Mouse (Mus musculus) G1E-ER4 (cell line): Measurements from ENCODE around the gene Stk24. TPM values are rescaled to one million over a fixed set of nuclear protein-coding genes. Genes with fewer than 3 reads are reported as not detected.

Experiments
- GATA1 ChIP-seq: IDR thresholded peaks from one replicate; pipeline ENCODE4 v1.8.0; 2012; ENCODE audit warnings: low read length, inconsistent platforms
- polyA plus RNA-seq: library from polyadenylated mRNA; stranded (reverse); fragments of >175 nt; gene quantifications from 2 replicates; pipeline ENCODE4 v1.2.3, GENCODE M21; 2012

The Stk24 gene
- polyA plus RNA-seq, 1 experiment, result 105 TPM

DNA sequence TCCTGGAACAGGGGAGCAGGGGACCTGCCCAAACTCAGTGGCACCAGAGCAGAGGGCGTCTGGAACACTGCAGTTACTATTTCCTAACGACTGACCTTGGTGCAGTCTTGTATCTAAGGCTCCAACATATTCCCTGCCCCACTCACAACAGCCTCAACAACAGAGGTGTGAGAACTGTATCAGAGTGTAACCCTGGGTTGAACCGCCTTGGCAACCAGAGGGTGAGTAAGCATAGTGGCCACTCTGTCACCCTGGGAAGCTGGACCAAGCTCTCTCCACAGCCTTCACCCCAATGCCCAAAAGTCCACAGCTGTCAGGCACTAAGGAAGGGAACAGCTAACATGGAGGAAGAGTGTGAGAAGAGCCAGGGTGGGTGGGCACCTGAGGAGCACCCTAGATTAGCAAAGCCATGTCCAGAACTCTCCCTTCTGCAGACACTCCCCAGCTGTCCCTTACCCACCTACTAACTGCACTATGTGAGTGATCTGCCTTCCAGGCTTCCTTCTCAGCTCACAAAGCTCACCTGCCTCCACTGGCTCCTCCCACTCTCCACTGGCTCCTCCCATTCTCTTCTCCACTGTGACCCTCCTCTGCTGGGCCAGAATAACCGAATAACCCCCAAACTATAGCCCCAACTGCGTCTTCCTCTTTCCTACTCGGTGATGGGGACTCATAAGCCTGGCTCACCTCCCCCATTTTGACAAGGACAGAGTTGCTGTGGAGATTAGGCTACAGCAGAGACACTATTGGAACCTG lies 69.3 kb downstream of the Stk24 start:
- no peak for TF ChIP-seq GATA1

DNA sequence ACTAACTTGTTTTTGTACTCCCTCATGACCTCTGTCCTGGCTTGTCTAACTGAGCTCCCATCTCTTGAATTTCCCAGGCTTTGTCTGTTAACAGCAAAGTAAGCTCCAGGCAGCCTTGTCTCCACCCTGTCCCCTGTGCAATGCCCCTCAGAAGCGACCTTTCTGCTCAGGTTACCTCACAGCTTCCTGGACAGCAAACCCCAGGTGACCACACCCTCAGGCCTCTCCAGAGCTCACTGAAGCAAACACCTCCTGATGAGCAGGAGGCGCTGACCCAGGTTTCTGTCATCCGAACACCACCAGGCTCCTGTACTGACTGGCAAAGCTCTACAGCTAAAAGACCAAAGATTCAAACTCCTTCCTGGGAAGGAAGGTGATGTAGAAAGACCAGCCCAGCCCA lies 69.9 kb downstream of the Stk24 start:
- TF ChIP-seq GATA1, result no peak

GRCm38 (mm10) chr14:121305316-121306064 lies 74.3 kb downstream of the Stk24 start:
- no peak for TF ChIP-seq GATA1

GRCm38 (mm10) chr14:121304523-121304922 lies 75.3 kb downstream of the Stk24 start:
- no peak for TF ChIP-seq GATA1

- TF ChIP-seq GATA1, result no peak
Measured at GRCm38 (mm10) chr14:121299093-121299492, 80.7 kb downstream of the Stk24 start.

GRCm38 (mm10) chr14:121298537-121298936 lies 81.3 kb downstream of the Stk24 start:
- TF ChIP-seq GATA1, result no peak

DNA sequence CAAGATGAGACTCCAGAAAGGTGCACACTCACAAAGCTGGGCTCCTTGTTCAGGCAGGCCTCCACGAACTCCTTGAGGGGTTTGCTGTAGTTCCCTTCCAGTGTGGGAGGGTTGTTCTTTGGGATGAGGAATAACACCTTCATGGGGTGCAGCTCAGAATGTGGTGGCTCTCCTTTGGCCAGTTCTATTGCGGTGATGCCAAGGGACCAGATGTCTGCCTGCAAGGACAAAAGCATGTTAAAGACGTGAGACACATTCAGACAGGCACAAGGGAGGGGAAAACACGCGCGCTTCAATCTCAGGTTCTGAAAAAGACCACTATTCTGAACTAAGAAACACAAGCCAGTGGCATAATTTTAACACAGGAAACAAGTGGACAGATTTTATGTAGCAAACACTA lies 82.7 kb downstream of the Stk24 start:
- TF ChIP-seq GATA1, result no peak

DNA sequence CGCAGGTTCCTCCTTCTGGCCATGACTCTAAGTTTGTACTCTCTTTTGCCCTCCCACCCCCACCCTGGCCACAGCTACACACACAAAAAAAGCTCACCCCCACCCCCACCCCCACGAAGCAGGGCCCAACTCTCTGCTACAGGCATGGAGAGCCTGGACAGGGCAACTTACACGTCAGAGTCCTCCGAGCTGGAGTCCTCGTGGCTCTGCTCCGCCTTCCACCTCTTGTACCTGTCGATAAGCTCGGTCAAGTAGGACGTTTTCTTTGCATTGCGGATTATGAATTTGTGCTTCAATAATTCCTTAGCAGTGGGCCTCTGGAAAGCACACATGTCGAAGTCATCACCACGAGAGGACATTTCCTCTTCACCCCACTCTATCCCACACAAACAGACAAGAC lies 85.3 kb downstream of the Stk24 start:
- TF ChIP-seq GATA1, result no peak

GRCm38 (mm10) chr14:121292391-121292790 lies 87.4 kb downstream of the Stk24 start:
- TF ChIP-seq GATA1, result no peak

GRCm38 (mm10) chr14:121291881-121292280 lies 87.9 kb downstream of the Stk24 start:
- TF ChIP-seq GATA1, result no peak

DNA sequence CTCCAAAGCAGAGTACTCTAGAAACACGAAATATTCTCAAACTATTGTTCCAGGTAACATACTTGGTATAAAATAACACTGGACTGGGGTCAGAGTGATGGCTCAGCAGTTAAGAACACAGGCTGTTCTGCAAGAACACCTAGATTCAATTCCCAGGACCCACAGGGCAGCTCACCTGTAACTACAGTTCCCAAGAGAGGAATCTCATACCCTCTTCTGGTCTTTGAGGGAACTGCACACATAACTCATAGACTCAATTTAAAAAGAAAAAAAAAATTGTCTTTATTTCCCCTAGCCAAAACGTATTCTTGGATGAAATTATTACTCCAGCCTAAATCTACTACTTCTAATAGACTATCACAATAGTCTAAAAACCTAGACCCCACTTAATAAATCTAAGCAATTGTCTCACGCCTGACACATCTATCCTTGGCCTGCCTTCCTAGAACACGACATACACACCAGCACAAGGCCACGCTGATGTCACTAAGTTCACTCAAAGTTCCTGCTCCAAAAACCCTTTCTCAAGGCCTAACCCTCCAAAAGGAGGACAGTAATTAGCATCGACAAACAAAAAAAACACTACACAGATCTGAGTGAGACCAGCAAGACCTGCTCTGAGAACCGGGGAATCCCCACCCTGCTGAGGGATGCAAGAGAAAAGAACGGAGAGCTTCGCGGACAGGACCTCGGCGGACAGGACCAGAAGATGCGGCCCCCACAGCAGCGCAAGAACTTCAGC lies 94.3 kb downstream of the Stk24 start:
- TF ChIP-seq GATA1, result no peak

DNA sequence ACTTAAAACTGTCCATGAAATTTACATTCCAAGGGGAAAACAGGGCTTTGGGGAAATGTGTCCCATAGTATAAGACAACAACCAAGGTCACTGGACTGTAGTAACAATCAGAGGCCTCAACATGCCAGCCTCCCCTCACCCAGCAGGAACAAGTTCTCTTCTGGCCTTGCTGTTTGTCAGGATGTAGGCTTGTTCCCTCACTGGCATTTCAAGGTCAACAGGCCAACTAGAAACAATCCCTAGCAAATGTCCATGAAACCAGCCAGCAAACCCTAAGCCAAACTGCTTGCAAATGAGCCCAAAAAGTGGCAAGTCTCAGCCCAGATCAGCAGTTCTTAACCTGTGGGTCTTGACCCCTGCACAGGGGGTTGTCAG lies 98.5 kb downstream of the Stk24 start:
- no peak for TF ChIP-seq GATA1

- no peak for TF ChIP-seq GATA1
Measured at GRCm38 (mm10) chr14:121280601-121281335, 99.0 kb downstream of the Stk24 start.

DNA sequence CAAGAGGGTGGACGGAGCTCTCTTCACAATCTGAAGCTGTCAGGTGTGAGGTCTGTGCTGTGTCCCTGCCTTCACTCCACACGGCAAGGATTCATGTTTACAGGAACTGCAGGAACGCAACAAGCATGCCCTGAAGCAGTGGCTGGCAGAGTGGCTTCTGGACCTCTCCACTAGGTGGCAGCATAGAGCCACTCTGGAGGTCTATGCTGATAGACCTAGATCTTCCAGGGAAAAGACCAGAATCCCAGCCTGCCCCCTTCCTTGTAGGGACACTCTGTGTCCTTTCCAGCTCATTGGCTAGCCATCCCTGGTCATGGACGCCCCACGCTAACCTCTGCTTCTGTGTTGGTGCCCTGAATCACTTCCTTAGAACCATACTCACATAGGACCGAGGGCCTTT lies 100.7 kb downstream of the Stk24 start:
- TF ChIP-seq GATA1, result no peak

DNA sequence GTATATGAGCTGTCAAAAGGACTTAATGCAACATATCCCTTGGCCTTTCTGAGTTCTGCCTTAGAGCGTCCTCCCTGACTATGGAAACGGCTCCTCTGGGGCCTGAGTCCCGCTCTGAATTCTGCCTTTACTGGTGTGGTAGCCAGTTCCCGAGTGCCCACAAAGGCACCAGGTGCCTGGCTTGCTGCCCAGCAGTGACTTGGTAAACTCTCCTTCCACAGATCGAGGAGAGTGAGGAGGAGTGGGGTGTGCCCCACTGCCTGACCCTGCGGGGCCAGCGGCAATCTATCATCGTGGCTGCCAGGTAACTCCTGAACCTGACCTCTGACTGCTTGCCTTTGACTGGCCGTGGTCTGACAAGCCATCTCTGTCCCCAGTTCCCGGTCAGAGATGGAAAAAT lies 103.8 kb downstream of the Stk24 start:
- no peak for TF ChIP-seq GATA1

- TF ChIP-seq GATA1, result no peak
Measured at GRCm38 (mm10) chr14:121274985-121275384, 104.8 kb downstream of the Stk24 start.
